ENCODE assay signal across 13 mouse cellular contexts in genomic region chr15:93744191-93744945, GRCm38 (mm10).
A peak's percentile ranks its signal among the peaks of the same experiment; 100 is the strongest.
DNase-seq lines count a peak whose midpoint lies in the region; ATAC-seq and TF ChIP-seq lines count a peak whose summit lies in the region.
"Had no signal": no experiment of that assay in that cellular context is flagged by ENCODE, and none has a peak within 500 bp of the region (broad histone marks: within the 10 kb centered on the region; RNA-seq: fewer than 3 reads in every experiment).

No protein-coding gene starts in this region.

- H3K4me2 ChIP-seq in heart, embryonic 12.5 days = peak overlapping the region; percentile 20; the same call in 1 of the 2 replicates
- H3K4me2 ChIP-seq in midbrain, embryonic 11.5 days = no peak overlapping the region
- H3K4me2 ChIP-seq in midbrain, embryonic 14.5 days (ENCODE audit: low read length) = no peak overlapping the region
- H3K4me2 ChIP-seq in intestine, embryonic 16.5 days (ENCODE audit: low read depth, low read length) = no peak overlapping the region
- H3K4me2 ChIP-seq in stomach, embryonic 15.5 days = no peak overlapping the region
- H3K4me2 ChIP-seq: limb, embryonic 13.5 days had no signal

- no peak overlapping the region for H3K9ac ChIP-seq in heart, embryonic 12.5 days
- H3K9ac ChIP-seq in heart, adult 2 months (ENCODE audit: low read depth, low read length) = no peak overlapping the region
- H3K9ac ChIP-seq in midbrain, embryonic 11.5 days (ENCODE audit: low read length) = no peak overlapping the region
- H3K9ac ChIP-seq in midbrain, embryonic 14.5 days (replicated peaks; ENCODE audit: low read length) = no peak overlapping the region
- no peak overlapping the region for H3K9ac ChIP-seq in intestine, embryonic 16.5 days (ENCODE audit: low read depth, low read length)
- no peak overlapping the region for H3K9ac ChIP-seq in stomach, embryonic 15.5 days
- H3K9ac ChIP-seq: limb, embryonic 13.5 days had no signal

- no peak for TF ChIP-seq CTCF in heart, adult 2 months (IDR thresholded peaks at IDR 0.05)

- peaks cover 16% of the 10 kb centered on the region for H3K4me1 ChIP-seq in heart, embryonic 12.5 days (replicated peaks)
- peaks cover 2% of the 10 kb centered on the region; the same call in 1 of the 2 replicates for H3K4me1 ChIP-seq in heart, adult 2 months (ENCODE audit: control insufficient read depth, insufficient read depth, low read length)
- no peaks in the 10 kb centered on the region for H3K4me1 ChIP-seq in midbrain, embryonic 11.5 days (ENCODE audit: control insufficient read depth, insufficient read depth, low read length)
- no peaks in the 10 kb centered on the region for H3K4me1 ChIP-seq in midbrain, embryonic 14.5 days (ENCODE audit: control insufficient read depth, insufficient read depth, low read length)
- peaks cover 9% of the 10 kb centered on the region for H3K4me1 ChIP-seq in intestine, embryonic 16.5 days (ENCODE audit: control insufficient read depth, insufficient read depth, low read length)
- 0 out of 2 replicates have a peak, but pooled peaks cover 7% of the 10 kb centered on the region for H3K4me1 ChIP-seq in stomach, embryonic 15.5 days

- no peaks in the 10 kb centered on the region for H3K79me2 ChIP-seq in heart, adult 2 months (replicated peaks; ENCODE audit: control insufficient read depth, insufficient read depth, low read length)

- H3K27me3 ChIP-seq in heart, embryonic 12.5 days (replicated peaks) = no peaks in the 10 kb centered on the region
- no peaks in the 10 kb centered on the region for H3K27me3 ChIP-seq in heart, adult 2 months (ENCODE audit: control insufficient read depth, insufficient read depth, low read length)
- H3K27me3 ChIP-seq in midbrain, embryonic 11.5 days (ENCODE audit: control insufficient read depth, insufficient read depth, low read length) = no peaks in the 10 kb centered on the region
- H3K27me3 ChIP-seq in midbrain, embryonic 14.5 days (ENCODE audit: control insufficient read depth, insufficient read depth, low read length) = no peaks in the 10 kb centered on the region
- H3K27me3 ChIP-seq in intestine, embryonic 16.5 days (replicated peaks; ENCODE audit: control insufficient read depth, insufficient read depth, low read length) = no peaks in the 10 kb centered on the region
- H3K27me3 ChIP-seq in stomach, embryonic 15.5 days (replicated peaks) = no peaks in the 10 kb centered on the region
- H3K27me3 ChIP-seq: CH12.LX; limb, embryonic 13.5 days had no signal

- H3K9me3 ChIP-seq in heart, embryonic 12.5 days (replicated peaks) = 0 out of 2 replicates have a peak, but pooled peaks cover 5% of the 10 kb centered on the region
- H3K9me3 ChIP-seq in midbrain, embryonic 11.5 days (ENCODE audit: control insufficient read depth, low read length) = no peaks in the 10 kb centered on the region
- H3K9me3 ChIP-seq in midbrain, embryonic 14.5 days (ENCODE audit: control insufficient read depth, low read length) = 0 out of 2 replicates have a peak, but pooled peaks cover 5% of the 10 kb centered on the region
- H3K9me3 ChIP-seq in intestine, embryonic 16.5 days (ENCODE audit: control insufficient read depth, low read length) = peaks cover 2% of the 10 kb centered on the region; the same call in 1 of the 2 replicates
- no peaks in the 10 kb centered on the region for H3K9me3 ChIP-seq in stomach, embryonic 15.5 days

- ATAC-seq in heart, embryonic 12.5 days (ENCODE audit: insufficient number of reproducible peaks, low FRiP score) = peak; percentile 87
- ATAC-seq in midbrain, embryonic 11.5 days (ENCODE audit: low FRiP score) = no peak
- ATAC-seq in midbrain, embryonic 14.5 days (ENCODE audit: low FRiP score, low TSS enrichment) = no peak
- ATAC-seq in intestine, embryonic 16.5 days = peak; percentile 87
- peak; percentile 22; the same call in 1 of the 2 replicates for ATAC-seq in stomach, embryonic 15.5 days (ENCODE audit: insufficient read depth, low FRiP score, low read depth)

- H3K27ac ChIP-seq in heart, embryonic 12.5 days (ENCODE audit: poor library complexity, severe bottlenecking) = peak overlapping the region; percentile 49; the same call in 1 of the 2 replicates
- H3K27ac ChIP-seq in heart, adult 2 months = no peak overlapping the region
- no peak overlapping the region for H3K27ac ChIP-seq in midbrain, embryonic 11.5 days (ENCODE audit: low read depth, low read length)
- H3K27ac ChIP-seq in midbrain, embryonic 14.5 days (replicated peaks; ENCODE audit: low read depth, low read length) = no peak overlapping the region
- no peak overlapping the region for H3K27ac ChIP-seq in intestine, embryonic 16.5 days (ENCODE audit: low read length)
- no peak overlapping the region for H3K27ac ChIP-seq in stomach, embryonic 15.5 days
- H3K27ac ChIP-seq: limb, embryonic 13.5 days had no signal

- 12% methylated on average over 12 of the region's 12 CpGs for WGBS in heart, embryonic 12.5 days
- 40% methylated on average over 12 of the region's 12 CpGs for WGBS in heart, adult 2 months
- 79% methylated on average over 12 of the region's 12 CpGs for WGBS in midbrain, embryonic 11.5 days
- 83% methylated on average over 12 of the region's 12 CpGs for WGBS in midbrain, embryonic 14.5 days
- WGBS in intestine, embryonic 16.5 days = 43% methylated on average over 12 of the region's 12 CpGs
- WGBS in stomach, embryonic 15.5 days = 33% methylated on average over 12 of the region's 12 CpGs

- no peak for TF ChIP-seq EP300 in heart, adult 2 months (IDR thresholded peaks at IDR 0.05; ENCODE audit: insufficient read depth, low read depth, low read length)

- no peak for TF ChIP-seq POLR2A in heart, adult 2 months (IDR thresholded peaks at IDR 0.05; ENCODE audit: insufficient read depth, low read depth, low read length)

- intact Hi-C loops in heart, adult 2 months (cut with DNase I) = no loop called here

- H3K36me3 ChIP-seq in heart, embryonic 12.5 days = no peaks in the 10 kb centered on the region
- H3K36me3 ChIP-seq in heart, adult 2 months (ENCODE audit: control insufficient read depth, insufficient read depth, low read length) = no peaks in the 10 kb centered on the region
- no peaks in the 10 kb centered on the region for H3K36me3 ChIP-seq in midbrain, embryonic 11.5 days (ENCODE audit: control insufficient read depth, insufficient read depth, low read length)
- no peaks in the 10 kb centered on the region for H3K36me3 ChIP-seq in midbrain, embryonic 14.5 days (ENCODE audit: control insufficient read depth, insufficient read depth, low read length)
- H3K36me3 ChIP-seq in intestine, embryonic 16.5 days (ENCODE audit: control insufficient read depth, insufficient read depth, low read length) = peaks cover under 1% of the 10 kb centered on the region; the same call in 1 of the 2 replicates
- no peaks in the 10 kb centered on the region for H3K36me3 ChIP-seq in stomach, embryonic 15.5 days
- H3K36me3 ChIP-seq: limb, embryonic 13.5 days had no signal

- H3K4me3 ChIP-seq in heart, embryonic 12.5 days = no peak overlapping the region
- H3K4me3 ChIP-seq in heart, adult 2 months = no peak overlapping the region
- H3K4me3 ChIP-seq in midbrain, embryonic 11.5 days (ENCODE audit: low read depth, low read length) = no peak overlapping the region
- no peak overlapping the region for H3K4me3 ChIP-seq in midbrain, embryonic 14.5 days (replicated peaks; ENCODE audit: low read depth, low read length)
- no peak overlapping the region for H3K4me3 ChIP-seq in intestine, embryonic 16.5 days (ENCODE audit: low read length)
- H3K4me3 ChIP-seq in stomach, embryonic 15.5 days (replicated peaks) = no peak overlapping the region
- H3K4me3 ChIP-seq: limb, embryonic 13.5 days had no signal

- DNase-seq in heart, adult 2 months = no peak
- DNase-seq in midbrain, embryonic 11.5 days (ENCODE audit: low spot score, missing footprints) = peak; percentile 23
- no peak for DNase-seq in midbrain, embryonic 14.5 days
- DNase-seq in cerebellum, postnatal 25 days = no peak
- no peak for DNase-seq in adrenal gland, adult 8-10 months
- DNase-seq: cerebellum, adult 11 months; gastrocnemius, postnatal 14 days; right cerebral cortex, adult 18-20 months had no signal

Comparison
In these comparisons a context has a peak if more than half of its experiments do, and no peak if none do; other contexts are left out.
1. ATAC-seq: peak in heart, embryonic 12.5 days (single experiment), intestine, embryonic 16.5 days (single experiment) and stomach, embryonic 15.5 days (single experiment); none in midbrain, embryonic 11.5 days (single experiment) and midbrain, embryonic 14.5 days (single experiment).